Mouse (Mus musculus) kidney, adult 2 months (tissue): ENCODE measurements around the gene Cyld.

Experiments
- CTCF ChIP-seq: fragments of 200-500 bp; conservative IDR thresholded peaks from 2 replicates; pipeline ENCODE4 v1.5.1; 2011; ENCODE audit warnings: low read depth, mild to moderate bottlenecking, control low read depth, low read length, moderate library complexity, mixed read lengths; ENCODE audit not compliant: insufficient read depth, insufficient read length
- POLR2A ChIP-seq: fragments of 200-500 bp; IDR thresholded peaks from one replicate; pipeline ENCODE4 v1.6.1; 2011; ENCODE audit warnings: low read depth, low read length, control low read depth

GRCm38 (mm10) chr8:88702816-88703215, 6.0 kb downstream of the Cyld start:
- TF ChIP-seq CTCF (no peak), POLR2A (no peak)
